Mouse (Mus musculus): ENCODE results near the gene Dnaja3.
"Not testable (repeated sequence)": the region's sequence is repeated elsewhere in the genome, so short reads cannot be mapped to it uniquely, and the experiment has no call there.

Dnaja3 gene

DNA sequence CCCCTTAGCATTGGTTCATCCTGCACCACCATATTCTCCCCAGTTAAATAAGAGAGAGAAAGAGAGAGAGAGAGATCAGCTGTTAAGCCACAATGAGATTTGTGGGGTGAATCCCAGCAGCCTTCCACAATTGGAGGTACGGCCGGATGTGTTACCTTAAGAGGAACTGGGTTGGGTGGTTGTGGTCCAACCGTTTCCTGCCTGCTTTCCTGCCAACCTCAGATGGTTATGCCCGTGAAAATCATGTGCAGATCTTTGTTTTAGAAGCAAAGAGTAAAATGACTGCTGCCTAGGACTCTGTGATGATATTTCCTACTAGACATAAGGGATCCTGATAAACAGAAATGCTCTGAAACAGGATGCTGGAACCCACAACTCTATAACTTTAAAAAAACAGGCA lies 34.3 kb downstream of the Dnaja3 start:
- DNase-seq = peak in 1 of 2 experiments; percentile 36

DNA sequence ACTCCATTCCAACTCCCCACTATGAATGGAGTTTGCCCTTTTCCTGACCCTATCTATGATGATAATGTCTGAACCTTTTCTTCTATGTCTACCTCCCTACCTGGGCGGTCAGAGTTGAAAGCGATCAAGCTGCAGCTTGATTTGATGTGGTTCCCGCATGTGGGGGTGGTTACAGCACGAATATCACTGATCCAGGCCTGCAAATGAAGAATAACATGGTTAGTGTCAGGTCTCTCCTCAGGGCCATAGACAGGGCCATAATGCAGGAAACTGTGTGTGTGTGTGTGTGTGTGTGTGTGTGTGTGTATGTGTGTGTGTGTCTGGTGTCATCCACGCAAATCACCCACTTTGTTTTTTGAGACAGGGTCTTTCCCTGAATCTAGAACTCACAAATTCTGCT lies 37.0 kb downstream of the Dnaja3 start:
- DNase-seq = no peak

DNA sequence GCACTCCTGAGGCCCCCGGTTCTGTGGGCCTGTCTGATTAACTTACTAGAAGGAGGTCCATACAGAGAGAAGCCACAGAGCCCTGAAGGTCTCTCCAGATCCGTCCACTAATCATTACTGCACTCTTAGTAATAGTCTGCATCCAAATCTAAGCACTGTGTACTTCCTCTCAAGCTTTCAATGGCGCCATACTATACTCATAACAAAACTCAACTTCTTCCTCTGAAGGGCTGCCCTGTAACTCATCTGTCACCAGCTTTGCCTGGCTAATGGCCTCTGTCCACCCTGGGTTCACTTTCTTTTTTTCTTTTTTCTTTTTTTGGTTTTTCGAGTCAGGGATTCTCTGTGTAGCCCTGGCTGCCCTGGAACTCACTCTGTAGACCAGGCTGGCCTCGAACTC lies 38.3 kb downstream of the Dnaja3 start:
- no peak for DNase-seq

DNA sequence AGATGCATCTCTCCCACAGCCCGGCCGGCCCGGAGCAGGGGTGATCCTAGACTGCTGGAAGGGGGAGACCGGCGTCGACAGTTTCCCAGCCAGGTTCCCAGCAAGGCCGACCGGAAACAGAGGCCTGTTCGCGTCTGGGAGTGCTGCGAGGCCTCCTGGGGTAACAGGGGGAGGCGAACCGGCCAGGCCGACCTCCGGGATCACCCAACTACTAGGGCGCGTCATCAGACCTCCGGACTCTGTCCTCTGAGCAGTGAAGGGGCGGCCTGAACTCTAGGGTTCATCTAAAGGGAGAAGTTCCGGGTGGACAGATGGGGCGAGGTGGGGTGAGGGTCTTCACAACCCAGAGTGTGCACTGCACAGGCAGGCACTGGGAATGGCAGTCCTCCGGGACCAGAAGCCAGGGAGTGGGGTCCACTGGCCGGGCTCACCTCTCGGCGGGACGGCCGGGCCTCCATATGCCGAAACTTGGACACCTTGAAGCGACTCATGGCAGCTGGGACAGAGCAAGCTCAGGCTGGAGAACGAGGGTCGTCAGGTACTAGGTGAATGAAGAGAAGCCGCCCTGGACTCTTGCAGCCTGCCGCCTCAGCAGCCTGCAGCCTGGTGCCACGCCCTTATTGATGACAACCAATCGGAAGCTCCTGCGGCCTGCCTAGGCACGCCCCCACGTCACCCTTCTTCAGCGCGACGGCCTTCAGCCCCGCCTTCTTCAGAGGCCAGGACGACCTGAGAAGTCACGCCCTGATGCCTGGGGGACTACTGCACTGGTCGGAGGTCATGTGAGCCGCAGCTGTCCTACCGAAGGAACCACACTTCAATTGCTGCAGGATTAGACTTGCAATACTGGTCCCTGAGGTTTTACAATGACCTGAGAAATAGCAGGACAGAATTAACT lies 39.6 kb downstream of the Dnaja3 start, which contains the start of gene Coro7:
Gene Coro7, minus strand, starts transcription at position 657 of the 898 bp plus-strand sequence.
- peak; percentile 85 to 90 for DNase-seq

DNA sequence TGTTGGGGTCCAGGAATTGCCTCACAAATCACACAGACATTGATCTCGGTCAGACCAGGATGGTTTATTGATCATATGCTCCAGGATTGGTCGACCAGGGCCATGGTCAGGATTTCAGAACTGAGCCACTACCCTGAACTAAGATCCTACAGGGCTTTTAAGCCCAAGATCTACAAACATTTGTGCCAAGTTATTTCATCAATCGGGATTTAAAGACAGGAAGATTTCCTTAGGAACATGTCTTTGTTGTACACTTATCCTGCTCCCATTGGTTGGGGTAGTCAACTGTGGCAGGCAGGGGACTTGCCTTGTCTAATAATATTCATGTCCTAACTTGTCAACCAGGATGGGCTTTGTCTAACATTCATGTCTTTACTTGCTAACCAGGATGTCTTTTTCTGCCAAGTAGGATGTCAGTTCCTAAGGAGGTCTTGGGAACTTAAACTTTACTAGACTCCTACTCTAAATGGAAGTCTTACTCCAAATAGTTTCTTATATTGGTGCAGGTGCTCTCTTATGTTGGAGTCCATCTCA lies 41.2 kb downstream of the Dnaja3 start:
- not testable (repeated sequence) for DNase-seq

DNA sequence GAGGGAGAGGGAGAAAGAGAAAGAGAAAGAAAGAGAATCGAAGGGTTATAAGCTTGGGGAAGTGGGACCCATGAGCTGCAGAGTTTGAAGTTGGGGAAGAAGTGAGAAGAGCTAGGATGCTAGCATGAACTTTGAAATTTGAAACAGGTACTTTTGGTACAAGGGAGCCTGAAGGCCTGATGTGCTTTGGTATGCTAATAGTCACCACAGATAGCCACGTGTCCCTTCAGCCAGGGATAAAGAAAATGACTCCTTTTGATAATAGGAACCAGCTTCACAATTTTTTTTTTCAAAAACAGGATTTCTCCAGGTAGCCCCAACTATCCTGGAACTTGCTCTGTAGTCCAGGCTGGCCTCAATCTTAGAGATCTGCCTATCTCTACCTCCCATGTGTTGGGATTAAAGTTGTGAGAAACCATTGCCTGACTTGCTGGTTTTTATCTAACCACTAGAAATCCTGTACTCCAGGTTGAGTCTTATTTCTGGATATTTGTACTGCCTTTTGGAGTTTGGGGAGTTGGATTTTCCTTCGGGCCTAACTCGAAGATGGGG lies 42.9 kb downstream of the Dnaja3 start:
- no peak for DNase-seq

DNA sequence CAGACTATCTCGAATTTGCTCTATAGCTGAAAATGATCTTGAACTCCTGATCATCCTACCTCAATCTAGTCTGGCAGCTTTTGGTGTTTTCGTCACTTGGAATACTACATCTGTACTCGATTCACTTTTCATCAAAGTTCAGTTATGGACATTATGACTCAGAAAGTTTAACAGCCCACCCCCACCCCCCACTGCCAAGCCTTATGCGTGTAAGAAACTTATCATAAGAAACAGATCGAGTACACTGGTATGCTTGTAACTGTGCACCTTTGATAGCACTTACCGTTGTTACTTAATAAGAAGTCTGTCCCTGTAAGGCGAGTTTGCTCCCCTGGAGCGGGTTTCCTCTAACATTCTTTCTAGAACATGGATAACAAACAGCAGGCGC lies 43.4 kb downstream of the Dnaja3 start:
- no peak for DNase-seq

DNA sequence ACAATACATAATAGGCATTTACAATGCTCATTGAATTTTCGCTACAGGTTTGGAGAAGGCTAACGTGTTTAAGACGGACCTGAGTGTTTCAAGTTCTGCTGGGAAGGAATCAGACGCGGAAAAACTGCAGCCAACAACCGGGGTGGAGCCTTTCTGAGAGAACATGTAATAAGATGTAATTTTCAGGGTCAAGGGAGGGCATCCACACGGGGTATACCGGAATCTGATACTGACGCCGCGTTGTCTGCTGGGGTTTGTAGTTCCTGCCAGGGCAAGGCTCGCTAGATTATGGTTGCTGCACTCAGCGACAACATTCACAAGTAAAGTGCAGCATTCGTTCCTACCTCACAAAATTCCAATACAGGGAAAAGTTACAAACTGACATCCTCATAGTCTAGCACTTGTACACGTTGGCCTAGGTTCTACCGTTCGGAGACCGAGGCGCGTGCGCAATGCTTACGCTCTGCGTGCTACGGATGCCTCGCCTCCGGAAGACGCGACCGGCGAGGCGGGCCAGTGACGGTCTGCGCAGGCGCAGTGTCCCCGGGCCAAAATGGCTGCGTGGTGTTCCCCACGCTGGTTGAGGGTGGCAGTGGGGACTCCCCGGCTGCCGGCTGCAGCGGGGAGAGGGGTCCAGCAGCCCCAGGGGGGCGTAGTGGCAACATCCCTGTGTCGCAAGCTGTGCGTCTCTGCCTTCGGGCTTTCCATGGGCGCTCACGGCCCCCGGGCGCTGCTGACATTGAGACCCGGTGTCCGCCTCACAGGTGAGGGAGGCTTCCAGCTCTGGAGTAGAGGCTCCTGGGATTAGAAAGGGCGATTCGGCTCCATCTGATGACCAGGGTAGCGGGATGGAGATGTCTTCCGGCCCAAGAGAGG lies 44.0 kb downstream of the Dnaja3 start:
- DNase-seq = peak; percentile 94 to 97

DNA sequence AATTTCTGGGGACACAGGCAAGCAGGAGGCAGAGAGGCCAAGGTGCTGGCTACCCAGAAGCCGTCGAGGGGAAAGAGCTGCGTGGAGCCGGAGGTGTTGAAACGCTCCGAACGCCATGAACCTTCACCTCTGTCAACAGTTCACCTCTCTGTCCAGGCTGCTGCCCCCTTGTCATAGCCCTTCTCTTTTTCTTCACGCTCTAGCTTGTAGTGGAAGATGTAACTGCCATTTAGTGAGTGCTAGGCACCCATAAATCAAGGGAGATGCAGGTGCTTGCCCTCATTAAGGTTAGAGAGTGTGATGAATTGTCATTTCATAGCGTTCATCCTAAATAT lies 44.6 kb downstream of the Dnaja3 start:
- DNase-seq = no peak

DNA sequence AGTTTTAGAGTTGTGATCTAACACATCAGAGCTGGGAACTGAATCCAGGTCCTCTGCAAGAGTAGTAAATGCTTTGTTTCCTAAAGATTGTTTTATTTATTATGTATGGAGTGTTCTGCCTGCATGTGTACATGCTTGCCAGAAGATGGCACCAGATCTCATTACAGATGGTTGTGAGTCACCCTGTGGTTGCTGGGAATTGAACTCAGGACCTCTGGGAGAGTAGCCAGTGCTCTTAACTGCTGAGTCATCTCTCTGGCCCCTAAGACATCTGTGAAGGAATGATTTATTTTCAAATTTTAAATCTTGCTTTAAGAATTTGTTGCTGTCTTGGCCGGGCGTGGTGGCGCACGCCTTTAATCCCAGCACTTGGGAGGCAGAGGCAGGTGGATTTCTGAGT lies 49.6 kb downstream of the Dnaja3 start:
- not testable (repeated sequence) for DNase-seq

DNA sequence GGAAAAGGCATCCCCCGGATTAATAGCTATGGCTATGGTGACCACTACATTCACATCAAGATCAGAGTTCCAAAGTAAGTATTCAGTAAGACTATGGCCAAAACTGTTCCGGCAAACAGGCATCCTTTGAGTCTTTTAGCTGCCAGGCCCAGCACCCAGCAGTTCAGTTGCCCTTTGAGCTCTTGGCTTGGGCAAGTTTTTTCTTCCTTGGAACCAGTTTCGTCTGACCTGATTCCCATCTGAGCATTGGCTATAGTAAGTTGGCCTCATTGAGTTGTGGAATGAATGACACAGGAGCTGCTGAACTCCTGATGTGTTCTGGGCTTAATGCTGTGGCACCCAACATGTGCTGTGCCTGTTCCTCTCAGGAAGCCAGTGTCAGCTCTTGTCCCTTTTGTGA lies 61.4 kb downstream of the Dnaja3 start:
- DNase-seq = no peak

DNA sequence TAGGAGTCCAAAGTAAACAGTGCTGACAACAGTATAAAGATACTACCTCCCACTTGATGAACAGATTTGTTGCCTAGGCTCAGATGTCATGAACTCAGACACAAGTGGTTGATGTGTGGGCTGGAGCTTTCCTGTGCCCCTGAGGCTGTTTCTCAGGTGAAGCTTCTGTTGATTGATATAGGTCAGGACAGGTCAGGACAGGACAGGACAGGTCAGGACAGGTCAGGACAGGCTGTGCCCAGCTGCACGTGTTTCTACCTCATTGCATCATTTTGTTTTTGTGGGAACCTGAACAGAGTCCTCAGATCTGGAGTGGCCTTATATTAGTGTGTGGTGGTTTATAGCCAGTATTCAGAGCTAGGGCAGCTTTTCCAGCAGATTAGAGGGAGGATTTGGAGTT lies 62.9 kb downstream of the Dnaja3 start:
- DNase-seq = no peak

DNA sequence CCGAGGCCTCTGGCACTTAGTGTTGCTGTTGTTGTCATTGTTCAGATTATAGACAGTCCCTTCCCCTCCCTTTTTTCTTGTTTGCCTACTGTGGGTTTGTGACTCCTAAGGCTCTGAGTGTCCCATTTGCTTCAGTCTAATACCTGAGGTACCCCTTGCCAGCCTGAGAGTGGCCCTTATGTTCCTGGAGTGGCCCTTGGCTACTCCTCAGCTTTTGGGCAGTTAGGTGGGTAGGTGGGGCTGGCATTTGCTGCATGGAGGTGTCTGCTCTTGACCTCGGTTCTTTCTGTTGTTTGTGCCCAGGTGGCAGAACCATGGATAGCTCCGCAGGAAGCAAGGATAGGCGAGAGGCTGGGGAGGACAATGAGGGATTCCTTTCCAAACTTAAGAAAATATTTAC lies 65.8 kb downstream of the Dnaja3 start:
- DNase-seq = no peak

DNA sequence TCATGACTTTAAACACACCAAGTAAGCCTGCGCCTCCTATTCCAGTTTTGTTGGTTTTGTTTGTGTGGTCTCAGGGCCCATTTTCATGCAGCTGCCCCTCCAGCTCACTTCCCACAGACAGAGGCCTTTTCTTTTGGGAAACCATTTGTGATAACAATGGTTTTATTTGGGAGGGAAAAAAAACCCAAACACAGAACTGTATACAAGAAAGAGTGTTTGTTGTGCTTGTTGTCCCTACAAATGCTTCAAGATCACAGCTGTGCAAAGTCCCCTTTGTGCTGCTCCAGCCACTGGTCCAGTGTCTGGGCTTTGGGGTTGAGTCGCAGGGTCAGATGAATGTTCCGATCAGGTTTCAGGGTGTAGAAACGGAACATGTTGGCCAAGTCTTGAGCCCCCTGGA lies 71.4 kb downstream of the Dnaja3 start:
- DNase-seq = no peak

DNA sequence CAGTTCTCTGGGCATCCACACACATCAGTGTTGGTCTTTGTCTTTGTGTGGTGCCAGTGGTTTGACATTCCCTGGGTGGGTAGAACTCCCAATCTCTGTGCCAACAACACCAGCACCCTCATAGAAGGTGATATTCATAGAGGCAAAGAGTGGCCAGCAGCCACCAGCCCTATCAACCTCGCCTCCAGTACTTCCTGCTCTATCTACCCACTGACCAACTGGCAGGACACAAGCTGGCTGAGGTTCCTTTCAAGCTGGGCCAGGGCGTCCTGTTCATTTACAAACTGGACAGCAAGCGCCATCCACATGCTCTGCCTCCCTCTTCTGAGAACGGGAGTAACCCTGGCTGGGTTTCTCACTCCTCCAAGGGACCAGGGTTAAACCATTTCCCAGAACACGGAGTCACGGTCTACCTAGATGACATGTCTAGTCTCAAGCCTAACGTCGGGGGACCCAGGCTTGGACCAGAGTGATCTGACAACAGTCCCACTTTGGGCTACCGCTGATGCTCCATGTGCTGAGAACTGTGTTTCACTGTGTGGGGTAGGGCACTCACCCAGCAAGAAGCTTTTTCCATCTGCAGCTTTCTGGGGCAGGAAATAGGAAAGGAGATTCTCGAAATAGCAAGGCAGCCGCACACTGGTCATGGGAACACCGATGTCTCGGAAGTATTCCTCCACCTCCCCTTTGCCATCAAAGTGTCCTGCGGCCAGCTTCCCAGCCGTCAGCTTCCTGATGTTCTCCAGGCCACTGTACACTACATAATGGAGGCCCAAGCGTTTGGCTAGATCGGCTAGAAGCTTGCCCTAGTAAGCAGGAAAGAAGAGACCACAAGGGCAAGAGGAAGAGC lies 74.3 kb downstream of the Dnaja3 start:
- no peak for DNase-seq

DNA sequence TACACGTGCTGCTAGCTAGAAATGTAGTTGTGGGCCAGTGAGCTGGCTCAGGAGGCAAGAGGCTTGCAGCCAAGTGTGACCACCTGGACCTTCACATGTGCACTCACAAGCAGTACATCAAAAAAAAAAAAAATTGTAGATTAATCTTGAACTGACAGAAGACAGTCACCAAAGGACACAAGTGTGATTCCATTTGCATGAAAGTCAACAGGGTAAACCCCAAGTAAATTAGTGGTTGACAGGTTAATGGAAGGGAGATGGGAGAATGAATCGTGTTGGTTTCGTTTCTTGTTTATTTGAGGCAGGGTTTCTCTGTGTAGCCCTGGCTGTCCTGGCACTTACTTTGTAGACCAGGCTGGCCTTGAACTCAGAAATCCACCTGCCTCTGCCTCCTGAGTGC lies 78.1 kb downstream of the Dnaja3 start:
- DNase-seq = no peak

DNA sequence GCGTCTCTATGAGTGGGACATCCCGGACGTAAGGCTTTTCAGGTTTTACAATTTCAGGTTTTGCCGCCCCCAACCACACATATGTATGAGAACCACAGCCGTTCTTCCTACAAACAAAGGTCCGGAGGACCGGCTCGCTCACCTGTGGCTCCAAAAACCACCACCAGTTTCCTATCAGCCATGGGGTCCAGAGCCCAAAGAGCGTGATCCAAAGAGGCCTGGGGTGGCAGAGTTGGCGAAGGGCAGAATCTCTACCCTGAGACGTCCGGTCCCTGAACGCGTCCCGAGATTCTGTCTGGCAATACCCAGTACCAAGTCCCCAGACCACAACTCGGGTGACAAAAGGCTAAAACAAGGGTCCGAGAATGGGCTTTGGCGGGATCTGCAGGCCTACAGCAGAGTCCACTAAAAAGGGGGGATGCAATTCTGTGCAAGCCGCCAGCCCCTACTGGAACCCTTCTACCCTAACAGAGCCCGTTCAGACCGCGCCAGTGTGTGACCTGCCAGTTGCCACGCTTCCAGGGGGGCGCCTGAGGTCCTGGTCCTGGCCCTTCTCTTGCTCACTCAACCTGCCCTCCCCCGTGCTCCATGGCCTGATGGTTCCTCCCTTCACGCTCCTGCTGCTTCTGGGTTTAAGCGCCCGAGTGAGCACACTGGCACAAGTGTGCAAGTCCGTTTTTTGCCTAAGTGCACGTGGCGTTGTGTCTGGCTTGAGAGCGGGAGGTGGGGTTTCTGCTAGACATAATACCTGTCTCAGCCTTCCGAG lies 79.1 kb downstream of the Dnaja3 start, which contains the start of gene Nmral1:
Gene Nmral1, minus strand, starts transcription at position 604 of the 766 bp plus-strand sequence.
- DNase-seq = peak; percentile 40 to 57

DNA sequence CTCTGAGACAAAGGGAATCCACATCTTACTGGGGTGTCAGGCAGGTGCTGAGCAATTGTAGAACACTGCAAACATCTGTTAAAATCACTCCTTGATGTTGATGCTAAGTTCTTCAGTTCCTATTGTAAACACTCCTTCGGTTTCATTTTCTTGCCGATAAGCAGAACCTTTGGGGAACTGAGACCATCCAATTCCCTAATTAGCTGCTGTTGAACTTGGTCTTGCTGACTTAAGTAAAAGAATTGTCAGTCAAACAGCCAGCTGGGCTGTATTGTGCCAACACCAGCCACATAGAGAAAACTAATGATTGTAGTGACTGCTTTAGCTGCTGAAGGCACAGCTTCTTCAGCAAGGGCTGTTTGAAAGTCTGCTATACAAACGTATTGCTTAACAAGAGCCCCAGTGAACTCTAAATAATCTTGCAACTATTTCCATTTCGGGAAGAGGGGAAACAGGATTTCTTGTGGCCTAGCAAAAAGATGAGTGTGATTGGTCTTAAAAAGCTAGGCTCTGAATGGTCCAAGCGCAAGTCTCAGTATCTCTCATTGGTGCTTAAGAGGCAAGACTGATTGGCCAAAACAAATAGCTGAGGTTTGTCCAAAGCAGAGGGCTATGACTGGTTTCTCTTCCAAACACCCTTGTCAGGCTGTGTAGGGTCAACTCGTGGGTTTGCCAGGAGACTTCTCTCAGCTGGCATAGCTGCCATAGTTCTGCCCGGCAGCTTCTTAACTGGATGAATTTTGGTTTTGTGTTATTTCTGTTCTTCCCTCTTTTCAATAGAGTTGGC lies 82.5 kb downstream of the Dnaja3 start:
- peak in 1 of 2 experiments; percentile 19 for DNase-seq

DNA sequence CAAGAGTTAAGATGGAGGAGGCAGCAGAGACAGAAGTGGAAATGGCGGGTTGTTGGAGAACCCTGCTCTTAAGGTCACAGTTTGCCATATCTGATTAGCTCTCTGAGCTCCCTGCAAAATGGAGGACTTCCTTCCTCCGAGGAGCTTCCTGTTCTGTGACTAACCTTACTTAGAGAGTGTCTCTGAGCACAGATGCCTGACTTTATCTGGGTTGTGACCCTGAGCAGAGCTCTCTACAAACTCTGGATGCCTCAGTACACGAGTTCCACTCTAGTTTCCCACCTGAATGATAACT lies 83.1 kb downstream of the Dnaja3 start:
- peak in 1 of 2 experiments; percentile 14 for DNase-seq

DNA sequence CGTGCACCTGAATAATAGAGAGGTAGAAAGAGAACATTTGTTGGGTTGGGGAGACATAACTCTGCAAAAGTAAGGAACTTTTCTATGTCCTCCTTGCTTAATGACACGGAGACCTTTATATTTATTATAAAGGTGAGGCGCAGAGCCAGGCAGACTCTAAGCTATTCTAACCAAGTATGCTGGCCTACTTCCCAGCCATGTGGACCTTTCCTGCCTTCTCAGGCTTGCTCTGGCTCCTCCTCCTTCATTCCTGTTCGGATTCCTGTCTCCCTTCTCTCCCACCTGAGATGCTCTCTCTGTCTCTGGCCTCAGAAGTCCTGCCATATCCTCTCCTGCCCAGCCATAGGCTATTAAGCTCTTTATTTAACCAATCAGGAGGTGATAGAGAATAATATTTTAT lies 85.5 kb downstream of the Dnaja3 start:
- DNase-seq = no peak
